Mouse (Mus musculus) adrenal gland, adult 10 weeks (tissue): ENCODE results near the gene Cyp2d10. TPM values are rescaled to one million over a fixed set of nuclear protein-coding genes. Genes with fewer than 3 reads are reported as not detected.

Experiments
- polyA plus RNA-seq: library from polyadenylated mRNA; stranded (reverse); fragments of 350-450 nt; fragmentation: Illumina TruSeq; extraction: RNeasy Lipid Tissue Mini Kit (QIAGEN cat#74804); gene quantifications from one replicate; pipeline ENCODE4 v1.2.3, GENCODE M21; 2014; ENCODE audit warnings: low read depth, low replicate concordance

Gene Cyp2d10
- polyA plus RNA-seq = not detected

GRCm38 (mm10) chr15:82406981-82407380, at the start of gene Cyp2d10:
Gene Cyp2d10 (minus strand): TSS chr15:82407195.

GRCm38 (mm10) chr15:82433137-82433536, 26.1 kb upstream of the Cyp2d10 start, which contains the start of gene Cyp2d9:
Gene Cyp2d9 (plus strand): TSS chr15:82433437.

GRCm38 (mm10) chr15:82393922-82394321, 13.1 kb downstream of the Cyp2d10 start, which contains the start of gene Cyp2d11:
Gene Cyp2d11 (minus strand): TSS chr15:82394022.

GRCm38 (mm10) chr15:82379871-82380713, 26.9 kb downstream of the Cyp2d10 start, which contains the start of gene Cyp2d22:
Gene Cyp2d22 (minus strand): TSS chr15:82380260.

GRCm38 (mm10) chr15:82354126-82354945, 52.7 kb downstream of the Cyp2d10 start, which contains the start of gene Ndufa6:
Gene Ndufa6 (minus strand): TSS chr15:82354322.

Other genes with a start within 250 kb of the Cyp2d10 start
- not detected for gene Shisa8, start 194.4 kb downstream of the Cyp2d10 start, polyA plus RNA-seq
- gene Tnfrsf13c, start 182.8 kb downstream of the Cyp2d10 start, polyA plus RNA-seq = not detected
- not detected for gene Cenpm, start 162.4 kb downstream of the Cyp2d10 start, polyA plus RNA-seq
- gene 1500009C09Rik, start 154.8 kb downstream of the Cyp2d10 start, polyA plus RNA-seq = not detected
- gene Sept3, start 132.3 kb downstream of the Cyp2d10 start, polyA plus RNA-seq = 2.0 TPM
- not detected for gene Wbp2nl, start 108.2 kb downstream of the Cyp2d10 start, polyA plus RNA-seq
- 15.0 TPM for gene Naga, start 68.3 kb downstream of the Cyp2d10 start, polyA plus RNA-seq
- not detected for gene Pheta2, start 68.3 kb downstream of the Cyp2d10 start, polyA plus RNA-seq
- gene Smdt1, start 68.2 kb downstream of the Cyp2d10 start, polyA plus RNA-seq = 42.5 TPM
- gene Ndufa6, start 52.9 kb downstream of the Cyp2d10 start, polyA plus RNA-seq = 353 TPM
- 18.1 TPM for gene Cyp2d22, start 26.9 kb downstream of the Cyp2d10 start, polyA plus RNA-seq
- not detected for gene Cyp2d11, start 13.2 kb downstream of the Cyp2d10 start, polyA plus RNA-seq
- not detected for gene Cyp2d9, start 26.2 kb upstream of the Cyp2d10 start, polyA plus RNA-seq
- gene Cyp2d12, start 147.9 kb upstream of the Cyp2d10 start, polyA plus RNA-seq = not detected
- not detected for gene Cyp2d34, start 213.8 kb upstream of the Cyp2d10 start, polyA plus RNA-seq